Mouse (Mus musculus): ENCODE results near the gene Pgap3. TPM values are rescaled to one million over a fixed set of nuclear protein-coding genes. Genes with fewer than 3 reads are reported as not detected.
"Not testable (repeated sequence)": the region's sequence is repeated elsewhere in the genome, so short reads cannot be mapped to it uniquely, and the experiment has no call there.

Pgap3 gene
- polyA plus RNA-seq, 1 experiment from 2014 or later, result 6.7 TPM

- no peak overlapping the region for H3K4me2 ChIP-seq (ENCODE audit: low read depth)
- WGBS, result 64% methylated on average over 10 of the region's 10 CpGs
- DNase-seq (ENCODE audit: low spot score) (no peak), ATAC-seq (ENCODE audit: insufficient read depth, low FRiP score, low TSS enrichment) (no peak)
- no peaks in the 10 kb centered on the region for H3K36me3 ChIP-seq (ENCODE audit: control insufficient read depth, insufficient read depth, low read length)
- H3K9ac ChIP-seq (ENCODE audit: low read length), result no peak overlapping the region
- H3K4me1 ChIP-seq (ENCODE audit: control insufficient read depth, insufficient read depth, low read length), result no peaks in the 10 kb centered on the region
- H3K9me3 ChIP-seq (ENCODE audit: control insufficient read depth, low read length), result no peaks in the 10 kb centered on the region
- H3K27me3 ChIP-seq (ENCODE audit: control insufficient read depth, insufficient read depth, low read length), result peaks cover 33% of the 10 kb centered on the region
- no peak overlapping the region for H3K4me3 ChIP-seq (ENCODE audit: low read depth, low read length)
- no peak overlapping the region for H3K27ac ChIP-seq (ENCODE audit: low read depth, low read length)
These were observed 12.0 kb downstream of the Pgap3 start for GRCm38 (mm10) chr11:98388282-98388681.

DNA sequence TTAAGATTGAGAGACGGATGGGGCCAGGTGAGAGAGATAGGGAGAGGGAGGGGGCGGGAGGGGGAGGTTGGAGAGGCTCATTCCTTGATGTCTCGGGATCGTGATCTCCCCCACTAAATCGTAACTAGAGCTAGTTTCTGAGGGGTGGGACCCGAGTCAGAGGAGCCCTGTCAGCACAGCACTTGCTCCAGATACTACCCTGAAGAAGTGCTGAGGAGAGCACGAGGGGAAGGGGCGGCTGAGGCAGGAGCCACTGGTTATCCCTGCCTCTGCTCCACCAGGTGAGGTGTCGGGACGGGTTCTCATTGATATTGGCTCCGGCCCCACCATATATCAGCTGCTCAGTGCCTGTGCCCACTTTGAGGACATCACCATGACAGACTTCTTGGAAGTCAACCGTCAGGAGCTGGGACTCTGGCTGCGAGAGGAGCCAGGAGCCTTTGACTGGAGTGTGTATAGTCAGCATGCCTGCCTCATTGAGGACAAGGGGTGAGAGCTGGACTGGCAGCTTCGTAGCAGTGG, 13.2 kb downstream of the Pgap3 start:
- no peak for ATAC-seq (ENCODE audit: insufficient read depth, low FRiP score, low TSS enrichment)
- no peaks in the 10 kb centered on the region for H3K36me3 ChIP-seq (ENCODE audit: control insufficient read depth, insufficient read depth, low read length)
- H3K9ac ChIP-seq (ENCODE audit: low read length), result no peak overlapping the region
- no peaks in the 10 kb centered on the region for H3K9me3 ChIP-seq (ENCODE audit: control insufficient read depth, low read length)
- no peak overlapping the region for H3K4me2 ChIP-seq (ENCODE audit: low read depth)
- H3K27ac ChIP-seq (ENCODE audit: low read depth, low read length), result no peak overlapping the region
- H3K4me3 ChIP-seq (ENCODE audit: low read depth, low read length), result no peak overlapping the region
- no peak for DNase-seq (ENCODE audit: low spot score)
- H3K4me1 ChIP-seq (ENCODE audit: control insufficient read depth, insufficient read depth, low read length), result no peaks in the 10 kb centered on the region
- peaks cover 27% of the 10 kb centered on the region for H3K27me3 ChIP-seq (ENCODE audit: control insufficient read depth, insufficient read depth, low read length)
- WGBS, result 54% methylated on average over 14 of the region's 14 CpGs

DNA sequence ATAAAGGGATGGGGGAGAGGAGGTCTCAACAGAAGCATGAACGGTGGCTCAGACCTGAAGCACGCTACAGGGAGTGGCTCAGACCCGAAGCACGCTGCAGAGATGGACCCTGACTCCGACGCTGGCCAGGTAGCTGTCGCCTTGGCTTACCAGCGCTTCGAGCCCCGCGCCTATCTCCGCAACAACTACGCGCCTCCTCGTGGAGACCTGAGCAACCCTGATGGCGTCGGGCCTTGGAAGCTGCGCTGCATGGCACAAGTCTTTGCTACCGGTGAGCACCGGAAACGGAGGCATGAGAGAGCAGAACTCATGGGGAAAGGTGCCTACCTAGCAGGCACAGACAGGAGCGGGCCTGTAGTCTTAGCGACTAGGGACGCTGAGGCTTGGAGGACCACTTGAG, 13.7 kb downstream of the Pgap3 start:
- H3K27me3 ChIP-seq (ENCODE audit: control insufficient read depth, insufficient read depth, low read length), result peaks cover 27% of the 10 kb centered on the region
- H3K4me2 ChIP-seq (ENCODE audit: low read depth), result no peak overlapping the region
- no peaks in the 10 kb centered on the region for H3K9me3 ChIP-seq (ENCODE audit: control insufficient read depth, low read length)
- H3K4me3 ChIP-seq (ENCODE audit: low read depth, low read length), result no peak overlapping the region
- no peaks in the 10 kb centered on the region for H3K4me1 ChIP-seq (ENCODE audit: control insufficient read depth, insufficient read depth, low read length)
- ATAC-seq (ENCODE audit: insufficient read depth, low FRiP score, low TSS enrichment), result no peak
- no peak overlapping the region for H3K9ac ChIP-seq (ENCODE audit: low read length)
- no peak overlapping the region for H3K27ac ChIP-seq (ENCODE audit: low read depth, low read length)
- WGBS, result 14% methylated on average over 24 of the region's 24 CpGs
- H3K36me3 ChIP-seq (ENCODE audit: control insufficient read depth, insufficient read depth, low read length), result no peaks in the 10 kb centered on the region
- DNase-seq (ENCODE audit: low spot score), result no peak

GRCm38 (mm10) chr11:98385638-98386585, 14.4 kb downstream of the Pgap3 start, which contains the start of gene Pnmt:
Gene Pnmt (plus strand): TSS chr11:98386450.
- no peaks in the 10 kb centered on the region for H3K36me3 ChIP-seq (ENCODE audit: control insufficient read depth, insufficient read depth, low read length)
- H3K9me3 ChIP-seq (ENCODE audit: control insufficient read depth, low read length), result no peaks in the 10 kb centered on the region
- H3K27me3 ChIP-seq (ENCODE audit: control insufficient read depth, insufficient read depth, low read length), result peaks cover 27% of the 10 kb centered on the region
- H3K9ac ChIP-seq (ENCODE audit: low read length), result no peak within 1 kb of the TSS
- H3K4me2 ChIP-seq (ENCODE audit: low read depth), result no peak within 1 kb of the TSS
- no peak within 1 kb of the TSS for H3K27ac ChIP-seq (ENCODE audit: low read depth, low read length)
- no peak within 1 kb of the TSS for H3K4me3 ChIP-seq (ENCODE audit: low read depth, low read length)
- WGBS, result 51% methylated on average over 23 of the region's 25 CpGs
- DNase-seq (ENCODE audit: low spot score) (no peak), ATAC-seq (ENCODE audit: insufficient read depth, low FRiP score, low TSS enrichment) (no peak)
- no peaks in the 10 kb centered on the region for H3K4me1 ChIP-seq (ENCODE audit: control insufficient read depth, insufficient read depth, low read length)

- H3K9me3 ChIP-seq (ENCODE audit: control insufficient read depth, low read length), result no peaks in the 10 kb centered on the region
- no peak for ATAC-seq (ENCODE audit: insufficient read depth, low FRiP score, low TSS enrichment)
- H3K36me3 ChIP-seq (ENCODE audit: control insufficient read depth, insufficient read depth, low read length), result peaks cover 3% of the 10 kb centered on the region; the same call in 1 of the 2 replicates
- DNase-seq (ENCODE audit: low spot score), result no peak
- peaks cover 27% of the 10 kb centered on the region for H3K27me3 ChIP-seq (ENCODE audit: control insufficient read depth, insufficient read depth, low read length)
- 65% methylated on average over 8 of the region's 8 CpGs for WGBS
- no peak overlapping the region for H3K27ac ChIP-seq (ENCODE audit: low read depth, low read length)
- H3K9ac ChIP-seq (ENCODE audit: low read length), result no peak overlapping the region
- no peak overlapping the region for H3K4me3 ChIP-seq (ENCODE audit: low read depth, low read length)
- H3K4me1 ChIP-seq (ENCODE audit: control insufficient read depth, insufficient read depth, low read length), result no peaks in the 10 kb centered on the region
- no peak overlapping the region for H3K4me2 ChIP-seq (ENCODE audit: low read depth)
These were observed 15.3 kb downstream of the Pgap3 start for GRCm38 (mm10) chr11:98384721-98385637.

- Histone ChIP-seq H3K27me3 (ENCODE audit: control insufficient read depth, insufficient read depth, low read length) (peaks cover 27% of the 10 kb centered on the region), H3K27ac (ENCODE audit: low read depth, low read length) (no peak overlapping the region), H3K9ac (ENCODE audit: low read length) (no peak overlapping the region), H3K4me2 (ENCODE audit: low read depth) (no peak overlapping the region), H3K4me1 (ENCODE audit: control insufficient read depth, insufficient read depth, low read length) (no peaks in the 10 kb centered on the region), H3K9me3 (ENCODE audit: control insufficient read depth, low read length) (no peaks in the 10 kb centered on the region), H3K4me3 (ENCODE audit: low read depth, low read length) (no peak overlapping the region), H3K36me3 (ENCODE audit: control insufficient read depth, insufficient read depth, low read length) (peaks cover 5% of the 10 kb centered on the region; the same call in 1 of the 2 replicates)
- ATAC-seq (ENCODE audit: insufficient read depth, low FRiP score, low TSS enrichment), result no peak
- DNase-seq (ENCODE audit: low spot score), result no peak
- WGBS, result 70% methylated on average over 20 of the region's 20 CpGs
These were observed 16.1 kb downstream of the Pgap3 start for GRCm38 (mm10) chr11:98384216-98384615.

GRCm38 (mm10) chr11:98383261-98384030, 16.8 kb downstream of the Pgap3 start, which contains the start of gene Tcap:
Gene Tcap (plus strand): TSS chr11:98383811.
- ATAC-seq (ENCODE audit: insufficient read depth, low FRiP score, low TSS enrichment) (no peak), DNase-seq (ENCODE audit: low spot score) (no peak)
- Histone ChIP-seq H3K27me3 (ENCODE audit: control insufficient read depth, insufficient read depth, low read length) (peaks cover 27% of the 10 kb centered on the region), H3K36me3 (ENCODE audit: control insufficient read depth, insufficient read depth, low read length) (peaks cover 6% of the 10 kb centered on the region; the same call in 1 of the 2 replicates), H3K4me3 (ENCODE audit: low read depth, low read length) (no peak within 1 kb of the TSS), H3K4me2 (ENCODE audit: low read depth) (no peak within 1 kb of the TSS), H3K9ac (ENCODE audit: low read length) (no peak within 1 kb of the TSS), H3K27ac (ENCODE audit: low read depth, low read length) (no peak within 1 kb of the TSS), H3K9me3 (ENCODE audit: control insufficient read depth, low read length) (no peaks in the 10 kb centered on the region), H3K4me1 (ENCODE audit: control insufficient read depth, insufficient read depth, low read length) (no peaks in the 10 kb centered on the region)
- 60% methylated on average over 14 of the region's 14 CpGs for WGBS

DNA sequence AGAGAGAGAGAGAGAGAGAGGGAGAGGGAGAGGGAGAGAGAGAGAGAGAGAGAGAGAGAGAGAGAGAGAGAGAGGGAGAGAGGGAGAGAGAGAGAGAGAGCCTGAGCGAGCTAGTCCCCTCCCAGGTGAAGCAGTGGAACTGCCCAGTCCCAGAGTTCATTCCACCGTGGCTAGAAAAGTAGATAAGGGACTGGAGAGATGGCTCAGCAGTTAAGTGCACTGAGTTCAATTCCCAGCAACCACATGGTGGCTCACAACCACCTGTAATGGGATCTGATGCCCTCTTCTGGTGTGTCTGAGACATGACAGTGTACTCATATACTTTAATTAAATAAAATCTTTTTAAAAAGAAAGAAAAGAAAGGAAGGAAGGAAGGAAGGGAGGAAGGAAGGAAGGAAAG, 17.9 kb downstream of the Pgap3 start:
- DNase-seq (ENCODE audit: low spot score); H3K9me3 ChIP-seq (ENCODE audit: control insufficient read depth, low read length); H3K4me2 ChIP-seq (ENCODE audit: low read depth); H3K4me1 ChIP-seq (ENCODE audit: control insufficient read depth, insufficient read depth, low read length); H3K9ac ChIP-seq (ENCODE audit: low read length); H3K4me3 ChIP-seq (ENCODE audit: low read depth, low read length); ATAC-seq (ENCODE audit: insufficient read depth, low FRiP score, low TSS enrichment); H3K27ac ChIP-seq (ENCODE audit: low read depth, low read length): not testable (repeated sequence)
- WGBS, result 45% methylated on average over 2 of the region's 2 CpGs
- peaks cover 19% of the 10 kb centered on the region for H3K27me3 ChIP-seq (ENCODE audit: control insufficient read depth, insufficient read depth, low read length)
- H3K36me3 ChIP-seq (ENCODE audit: control insufficient read depth, insufficient read depth, low read length), result peaks cover 13% of the 10 kb centered on the region; the same call in 1 of the 2 replicates

Measured in neural tube, embryonic 11.5 days (tissue).